Mouse (Mus musculus): ENCODE data around the gene Sorbs1. TPM values are rescaled to one million over a fixed set of nuclear protein-coding genes. Genes with fewer than 3 reads are reported as not detected.

Sorbs1 gene
- polyA plus RNA-seq, 1 experiment = 84.4 TPM

- TF ChIP-seq CTCF (IDR thresholded peaks at IDR 0.05; ENCODE audit: low read depth, low read length) (no peak), POLR2A (IDR thresholded peaks at IDR 0.05; ENCODE audit: insufficient read depth, low read length) (no peak), EP300 (IDR thresholded peaks at IDR 0.05; ENCODE audit: insufficient read depth, low read depth, low read length) (no peak)
- Histone ChIP-seq H3K4me1 (ENCODE audit: control insufficient read depth, insufficient read depth, low read length) (peaks cover 4% of the 10 kb centered on the region), H3K27ac (ENCODE audit: insufficient read depth, low read length) (no peak overlapping the region), H3K4me3 (ENCODE audit: low read depth, low read length) (no peak overlapping the region), H3K27me3 (ENCODE audit: control insufficient read depth, insufficient read depth, low read length, poor library complexity, severe bottlenecking) (no peaks in the 10 kb centered on the region), H3K9me3 (replicated peaks; ENCODE audit: control insufficient read depth, insufficient read depth, low read length, poor library complexity, severe bottlenecking) (no peaks in the 10 kb centered on the region), H3K36me3 (ENCODE audit: control insufficient read depth, insufficient read depth, low read length, poor library complexity, severe bottlenecking) (no peaks in the 10 kb centered on the region), H3K9ac (ENCODE audit: low read depth, poor library complexity, severe bottlenecking) (no peak overlapping the region)
These were observed 167.2 kb downstream of the Sorbs1 start for GRCm38 (mm10) chr19:40346232-40346844.

- no peak overlapping the region for H3K27ac ChIP-seq (ENCODE audit: insufficient read depth, low read length)
- TF ChIP-seq CTCF (IDR thresholded peaks at IDR 0.05; ENCODE audit: low read depth, low read length) (peak; percentile 98), EP300 (IDR thresholded peaks at IDR 0.05; ENCODE audit: insufficient read depth, low read depth, low read length) (no peak), POLR2A (IDR thresholded peaks at IDR 0.05; ENCODE audit: insufficient read depth, low read length) (no peak)
- peaks cover 4% of the 10 kb centered on the region for H3K4me1 ChIP-seq (ENCODE audit: control insufficient read depth, insufficient read depth, low read length)
- no peak overlapping the region for H3K4me3 ChIP-seq (ENCODE audit: low read depth, low read length)
- no peak overlapping the region for H3K9ac ChIP-seq (ENCODE audit: low read depth, poor library complexity, severe bottlenecking)
- no peaks in the 10 kb centered on the region for H3K9me3 ChIP-seq (replicated peaks; ENCODE audit: control insufficient read depth, insufficient read depth, low read length, poor library complexity, severe bottlenecking)
- H3K27me3 ChIP-seq (ENCODE audit: control insufficient read depth, insufficient read depth, low read length, poor library complexity, severe bottlenecking) = no peaks in the 10 kb centered on the region
- H3K36me3 ChIP-seq (ENCODE audit: control insufficient read depth, insufficient read depth, low read length, poor library complexity, severe bottlenecking) = no peaks in the 10 kb centered on the region
These were observed 167.9 kb downstream of the Sorbs1 start for GRCm38 (mm10) chr19:40345684-40346083.

GRCm38 (mm10) chr19:40343018-40343417 is 170.6 kb downstream of the Sorbs1 start:
- TF ChIP-seq CTCF (IDR thresholded peaks at IDR 0.05; ENCODE audit: low read depth, low read length) (peak; percentile 94), EP300 (IDR thresholded peaks at IDR 0.05; ENCODE audit: insufficient read depth, low read depth, low read length) (no peak)
- Histone ChIP-seq H3K9me3 (replicated peaks; ENCODE audit: control insufficient read depth, insufficient read depth, low read length, poor library complexity, severe bottlenecking) (no peaks in the 10 kb centered on the region), H3K27me3 (ENCODE audit: control insufficient read depth, insufficient read depth, low read length, poor library complexity, severe bottlenecking) (no peaks in the 10 kb centered on the region), H3K4me3 (ENCODE audit: low read depth, low read length) (no peak overlapping the region), H3K9ac (ENCODE audit: low read depth, poor library complexity, severe bottlenecking) (no peak overlapping the region), H3K27ac (ENCODE audit: insufficient read depth, low read length) (no peak overlapping the region), H3K4me1 (ENCODE audit: control insufficient read depth, insufficient read depth, low read length) (no peaks in the 10 kb centered on the region), H3K36me3 (ENCODE audit: control insufficient read depth, insufficient read depth, low read length, poor library complexity, severe bottlenecking) (no peaks in the 10 kb centered on the region)

- Histone ChIP-seq H3K4me1 (ENCODE audit: control insufficient read depth, insufficient read depth, low read length) (no peaks in the 10 kb centered on the region), H3K4me3 (ENCODE audit: low read depth, low read length) (no peak overlapping the region), H3K27ac (ENCODE audit: insufficient read depth, low read length) (no peak overlapping the region)
These were observed 172.4 kb downstream of the Sorbs1 start for GRCm38 (mm10) chr19:40341141-40341540.

GRCm38 (mm10) chr19:40336694-40337093 is 176.9 kb downstream of the Sorbs1 start:
- Histone ChIP-seq H3K9ac (ENCODE audit: low read depth, poor library complexity, severe bottlenecking) (no peak overlapping the region), H3K9me3 (replicated peaks; ENCODE audit: control insufficient read depth, insufficient read depth, low read length, poor library complexity, severe bottlenecking) (no peaks in the 10 kb centered on the region)
- TF ChIP-seq POLR2A (IDR thresholded peaks at IDR 0.05; ENCODE audit: insufficient read depth, low read length) (no peak), EP300 (IDR thresholded peaks at IDR 0.05; ENCODE audit: insufficient read depth, low read depth, low read length) (no peak), CTCF (IDR thresholded peaks at IDR 0.05; ENCODE audit: low read depth, low read length) (no peak)

More at GRCm38 (mm10) chr19:40341141-40341540, 172.4 kb downstream of the Sorbs1 start:
- H3K27me3 ChIP-seq (ENCODE audit: control insufficient read depth, insufficient read depth, low read length, poor library complexity, severe bottlenecking) = no peaks in the 10 kb centered on the region
- no peak for TF ChIP-seq CTCF (IDR thresholded peaks at IDR 0.05; ENCODE audit: low read depth, low read length)
- no peak for TF ChIP-seq EP300 (IDR thresholded peaks at IDR 0.05; ENCODE audit: insufficient read depth, low read depth, low read length)
- TF ChIP-seq POLR2A (IDR thresholded peaks at IDR 0.05; ENCODE audit: insufficient read depth, low read length) = no peak
- no peak overlapping the region for H3K9ac ChIP-seq (ENCODE audit: low read depth, poor library complexity, severe bottlenecking)
- no peaks in the 10 kb centered on the region for H3K9me3 ChIP-seq (replicated peaks; ENCODE audit: control insufficient read depth, insufficient read depth, low read length, poor library complexity, severe bottlenecking)
- H3K36me3 ChIP-seq (ENCODE audit: control insufficient read depth, insufficient read depth, low read length, poor library complexity, severe bottlenecking) = no peaks in the 10 kb centered on the region

GRCm38 (mm10) chr19:40333905-40334304 is 179.7 kb downstream of the Sorbs1 start:
- H3K4me1 ChIP-seq (ENCODE audit: control insufficient read depth, insufficient read depth, low read length) = no peaks in the 10 kb centered on the region
- H3K27ac ChIP-seq (ENCODE audit: insufficient read depth, low read length) = no peak overlapping the region
- no peak overlapping the region for H3K9ac ChIP-seq (ENCODE audit: low read depth, poor library complexity, severe bottlenecking)
- no peaks in the 10 kb centered on the region for H3K27me3 ChIP-seq (ENCODE audit: control insufficient read depth, insufficient read depth, low read length, poor library complexity, severe bottlenecking)
- no peaks in the 10 kb centered on the region for H3K36me3 ChIP-seq (ENCODE audit: control insufficient read depth, insufficient read depth, low read length, poor library complexity, severe bottlenecking)
- TF ChIP-seq POLR2A (IDR thresholded peaks at IDR 0.05; ENCODE audit: insufficient read depth, low read length) = no peak
- H3K9me3 ChIP-seq (replicated peaks; ENCODE audit: control insufficient read depth, insufficient read depth, low read length, poor library complexity, severe bottlenecking) = no peaks in the 10 kb centered on the region
- no peak overlapping the region for H3K4me3 ChIP-seq (ENCODE audit: low read depth, low read length)

More at GRCm38 (mm10) chr19:40336694-40337093, 176.9 kb downstream of the Sorbs1 start:
- H3K4me1 ChIP-seq (ENCODE audit: control insufficient read depth, insufficient read depth, low read length) = no peaks in the 10 kb centered on the region
- no peaks in the 10 kb centered on the region for H3K27me3 ChIP-seq (ENCODE audit: control insufficient read depth, insufficient read depth, low read length, poor library complexity, severe bottlenecking)
- no peaks in the 10 kb centered on the region for H3K36me3 ChIP-seq (ENCODE audit: control insufficient read depth, insufficient read depth, low read length, poor library complexity, severe bottlenecking)
- no peak overlapping the region for H3K4me3 ChIP-seq (ENCODE audit: low read depth, low read length)
- no peak overlapping the region for H3K27ac ChIP-seq (ENCODE audit: insufficient read depth, low read length)
